Mouse (Mus musculus): ENCODE measurements at regions not wholly inside any gene's neighbourhood (a gene's known extent, or its start where the extent isn't known, plus 50 kb on each side); places are given as distances from the start of the nearest gene placed in this dataset.

DNA sequence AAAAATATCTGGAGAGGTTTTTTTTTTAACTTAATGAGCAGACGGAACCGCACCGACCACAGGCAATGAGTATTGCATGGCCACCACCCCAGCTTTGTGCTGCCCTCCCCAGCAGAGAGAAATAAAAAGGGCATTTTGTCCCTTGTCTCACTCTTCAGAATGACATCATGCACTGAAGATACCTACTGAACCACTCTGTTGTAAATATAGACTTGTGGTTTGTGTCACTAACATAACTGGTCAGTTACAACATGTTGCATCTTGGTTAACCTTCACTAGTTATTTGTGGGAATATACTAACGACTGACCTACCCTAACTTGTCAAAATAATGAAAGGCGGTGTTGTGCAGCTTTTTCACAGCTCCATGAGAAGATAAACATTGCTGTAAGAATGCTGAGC, 537.5 kb downstream of the Nfib start:
- TF ChIP-seq CTCF (IDR thresholded peaks at IDR 0.05) (no peak), POLR2A (IDR thresholded peaks at IDR 0.05; ENCODE audit: insufficient read depth, low read depth, low read length) (no peak), EP300 (IDR thresholded peaks at IDR 0.05; ENCODE audit: insufficient read depth, low read depth, low read length) (no peak)
